Mouse (Mus musculus) adipocyte (in vitro differentiated cells): ENCODE results near the gene Plekhn1.
A peak's percentile ranks its signal among the peaks of the same experiment; 100 is the strongest.

Source experiments
- DNase-seq: peaks from one replicate; pipeline ENCODE4 v3.0.0-alpha.2; 2016; ENCODE audit warnings: low spot score

Plekhn1 gene

DNA sequence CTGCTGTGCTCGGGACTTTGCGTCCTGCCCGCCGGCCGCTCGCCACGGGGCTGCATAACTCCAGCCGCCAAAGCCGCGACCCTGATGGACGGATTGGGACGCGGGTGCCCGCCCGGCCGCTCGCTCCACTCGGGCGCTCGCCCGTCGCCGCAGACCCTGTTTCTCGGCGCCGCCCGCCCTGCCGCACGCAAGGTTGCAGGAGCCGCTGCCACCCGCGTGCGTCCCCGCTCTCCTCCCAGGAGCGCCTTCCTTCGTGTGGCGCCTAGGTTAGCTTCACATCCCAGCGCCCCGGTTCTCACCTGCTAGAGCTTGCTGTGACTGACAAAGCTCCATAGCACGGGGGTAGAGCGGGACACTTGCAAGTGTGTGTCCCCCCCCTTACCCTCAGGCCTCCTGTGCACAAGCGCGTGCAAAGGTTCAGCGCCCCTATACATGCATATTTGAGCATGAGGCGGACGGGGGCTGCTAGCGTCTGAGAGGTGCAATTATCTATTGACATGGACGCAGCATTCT is at the start of gene Plekhn1:
Plekhn1 (minus strand) TSS at position 157 of the 513 bp plus-strand sequence.
- peak; percentile 41 for DNase-seq

DNA sequence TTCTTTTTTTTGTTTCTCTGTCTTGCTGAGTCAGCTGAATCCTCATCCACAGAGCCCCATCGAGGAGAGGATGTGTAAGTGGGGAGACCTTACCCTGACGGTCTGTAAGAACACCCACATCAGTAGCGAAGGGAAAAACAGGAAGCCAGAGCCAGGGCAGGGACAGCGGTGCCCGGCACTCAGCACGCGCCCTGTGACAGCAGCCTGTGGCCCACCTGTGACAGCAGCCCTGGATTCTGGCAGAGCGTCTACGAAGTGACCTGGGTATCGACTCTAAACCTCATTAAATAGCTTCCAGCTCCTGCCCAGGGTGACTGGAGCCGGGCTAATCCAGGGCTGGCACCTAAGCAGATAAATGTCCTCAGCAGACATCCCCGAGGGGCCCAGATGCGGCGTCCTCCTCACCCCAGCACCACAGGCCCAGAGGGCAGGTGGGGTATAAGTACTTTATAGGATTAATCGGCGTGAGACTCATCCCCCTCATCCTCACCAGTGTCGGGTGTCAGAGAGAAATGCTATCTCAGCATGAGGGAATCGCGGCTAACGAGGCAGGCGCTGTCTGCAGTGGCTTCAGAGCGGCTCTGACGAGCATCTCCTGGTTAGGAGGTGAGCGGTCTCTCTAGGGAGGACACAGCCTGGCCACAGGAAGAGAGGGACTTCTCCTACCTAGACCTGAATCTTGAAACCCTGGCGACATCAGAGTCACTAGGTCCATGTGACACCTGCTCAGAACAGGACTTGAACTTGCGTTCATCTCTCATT is 20.6 kb upstream of the Plekhn1 start, which contains the start of gene Samd11:
Samd11 (minus strand) TSS at position 580 of the 762 bp plus-strand sequence.
- DNase-seq = no peak

DNA sequence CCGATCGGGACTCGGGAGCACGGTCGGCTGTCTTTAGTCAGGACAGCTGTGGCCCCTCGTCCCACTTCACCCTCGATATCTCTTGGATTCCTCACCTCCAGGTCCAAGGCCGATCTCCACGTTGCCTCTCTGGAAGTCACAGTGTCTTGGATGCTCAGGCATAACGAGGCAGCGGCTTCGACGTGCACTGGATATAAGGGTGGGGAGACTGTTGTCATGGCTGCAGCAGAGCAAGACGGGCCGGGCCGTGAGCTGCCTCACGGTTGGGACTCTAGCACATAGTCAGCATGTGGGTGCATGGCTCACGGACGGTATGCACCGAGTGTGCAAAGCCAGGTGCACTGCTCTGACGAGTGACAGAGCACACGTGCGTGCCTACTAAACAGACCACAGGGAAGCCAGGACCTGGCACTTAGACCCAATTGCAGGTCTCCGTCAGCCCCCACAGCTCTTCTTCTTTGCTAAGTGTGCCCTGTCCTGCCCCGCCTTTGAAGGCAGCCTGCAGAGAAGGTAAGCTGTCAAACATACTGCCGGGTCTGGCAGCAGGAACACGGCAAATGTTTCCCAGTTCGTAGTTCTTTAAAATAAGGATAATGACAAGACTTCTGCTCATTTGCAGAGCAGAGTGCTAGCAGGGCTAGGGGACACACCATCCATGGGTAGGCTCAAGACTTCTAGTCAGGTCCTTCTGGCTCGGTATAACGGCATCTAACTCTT is 19.9 kb upstream of the Plekhn1 start:
- no peak for DNase-seq

DNA sequence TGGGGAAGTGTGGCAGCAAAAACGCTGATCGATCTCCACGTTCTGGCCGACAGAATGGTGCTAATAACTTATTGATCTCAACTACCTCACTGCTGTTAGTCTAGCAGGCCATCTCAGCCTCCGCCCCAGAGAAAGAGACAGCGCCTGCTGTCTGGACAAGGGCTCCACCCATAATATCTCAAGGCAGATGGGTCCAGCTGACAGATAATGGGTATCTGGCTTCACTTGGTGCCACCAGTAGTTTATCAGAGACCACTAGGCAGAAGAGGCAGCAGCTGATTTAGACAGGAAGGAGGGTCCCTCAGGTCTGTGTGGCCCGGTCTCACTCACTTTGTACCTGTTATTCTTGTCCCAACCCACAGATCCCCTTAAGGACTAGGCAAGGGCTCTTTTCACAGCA is 18.4 kb upstream of the Plekhn1 start:
- DNase-seq = no peak

DNA sequence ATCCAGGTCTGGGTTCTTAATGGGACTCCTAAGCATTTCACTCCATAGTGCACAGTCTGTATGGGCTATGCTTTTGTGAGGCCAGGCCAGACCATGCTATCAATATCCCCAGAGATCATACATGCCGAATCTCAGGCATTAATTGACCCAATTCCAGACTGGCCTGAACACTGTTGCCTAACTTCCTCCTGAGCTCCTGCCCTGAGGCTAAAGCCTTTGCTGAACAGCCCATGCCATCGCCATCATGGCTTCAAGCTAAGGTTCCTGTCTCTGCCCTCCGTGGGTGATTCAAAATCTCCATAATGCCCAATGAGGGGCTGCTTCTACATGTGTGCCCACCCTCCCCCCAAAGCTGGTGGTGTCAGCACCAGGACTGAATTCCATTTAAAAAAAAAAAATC is 18.0 kb upstream of the Plekhn1 start:
- DNase-seq = no peak

DNA sequence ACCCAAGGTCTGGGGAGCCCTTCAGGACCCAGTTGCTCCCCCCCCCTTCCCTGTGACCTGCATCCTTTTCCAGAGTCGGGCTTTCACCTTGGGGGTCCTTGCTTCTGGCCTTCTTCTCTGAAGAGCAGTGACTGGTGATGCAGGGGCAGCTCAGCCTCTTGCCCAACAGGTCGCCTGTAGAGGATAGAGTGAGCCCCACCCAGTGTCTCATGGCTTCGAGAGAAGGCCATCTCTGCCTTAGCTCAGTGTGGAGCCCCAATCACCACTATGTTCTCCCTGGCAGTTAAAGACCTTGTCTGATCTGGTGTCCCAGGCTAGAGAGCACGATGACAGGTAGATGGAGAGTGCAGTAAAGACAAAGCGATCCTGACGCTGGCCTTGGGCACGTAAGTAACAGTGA is 17.5 kb upstream of the Plekhn1 start:
- no peak for DNase-seq

DNA sequence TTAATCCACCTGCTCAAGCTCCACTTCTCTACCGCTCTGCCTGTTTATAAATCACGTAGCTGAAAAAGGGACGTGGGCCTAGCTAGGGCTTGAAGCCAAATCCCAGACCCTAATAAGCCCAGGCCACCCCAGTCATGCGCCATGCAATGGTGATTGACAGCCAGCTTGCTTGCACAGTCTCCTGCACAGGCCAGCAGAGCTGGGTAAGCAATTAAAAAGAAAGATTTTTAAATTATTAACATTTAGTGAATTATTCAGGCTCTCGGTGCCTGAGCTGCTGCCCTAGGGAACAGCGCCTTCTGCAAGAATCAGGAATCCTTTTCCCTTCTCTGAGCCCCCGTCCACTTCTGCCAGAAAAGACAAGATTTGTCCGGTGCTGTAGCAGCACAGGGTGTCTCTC is 16.4 kb upstream of the Plekhn1 start:
- DNase-seq = no peak

DNA sequence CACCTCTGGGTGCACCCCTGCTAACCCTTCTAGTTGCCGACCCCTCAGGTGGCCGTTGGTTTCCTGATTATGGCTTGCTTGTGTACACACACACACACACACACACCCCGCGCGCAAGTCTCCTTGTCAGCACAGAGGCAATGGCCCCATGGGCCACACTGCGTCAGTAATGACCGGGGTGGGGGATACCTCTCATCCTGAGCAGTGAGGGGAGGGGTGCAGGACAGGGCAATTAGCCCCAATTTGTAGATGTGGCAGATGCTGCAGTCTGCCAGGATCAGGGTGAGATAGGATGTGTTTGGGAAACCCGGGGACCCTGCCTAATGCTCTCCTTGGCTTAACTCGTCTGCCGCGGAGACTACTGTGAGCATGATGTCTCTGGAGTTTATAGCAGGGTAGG is 14.9 kb upstream of the Plekhn1 start:
- DNase-seq = no peak

DNA sequence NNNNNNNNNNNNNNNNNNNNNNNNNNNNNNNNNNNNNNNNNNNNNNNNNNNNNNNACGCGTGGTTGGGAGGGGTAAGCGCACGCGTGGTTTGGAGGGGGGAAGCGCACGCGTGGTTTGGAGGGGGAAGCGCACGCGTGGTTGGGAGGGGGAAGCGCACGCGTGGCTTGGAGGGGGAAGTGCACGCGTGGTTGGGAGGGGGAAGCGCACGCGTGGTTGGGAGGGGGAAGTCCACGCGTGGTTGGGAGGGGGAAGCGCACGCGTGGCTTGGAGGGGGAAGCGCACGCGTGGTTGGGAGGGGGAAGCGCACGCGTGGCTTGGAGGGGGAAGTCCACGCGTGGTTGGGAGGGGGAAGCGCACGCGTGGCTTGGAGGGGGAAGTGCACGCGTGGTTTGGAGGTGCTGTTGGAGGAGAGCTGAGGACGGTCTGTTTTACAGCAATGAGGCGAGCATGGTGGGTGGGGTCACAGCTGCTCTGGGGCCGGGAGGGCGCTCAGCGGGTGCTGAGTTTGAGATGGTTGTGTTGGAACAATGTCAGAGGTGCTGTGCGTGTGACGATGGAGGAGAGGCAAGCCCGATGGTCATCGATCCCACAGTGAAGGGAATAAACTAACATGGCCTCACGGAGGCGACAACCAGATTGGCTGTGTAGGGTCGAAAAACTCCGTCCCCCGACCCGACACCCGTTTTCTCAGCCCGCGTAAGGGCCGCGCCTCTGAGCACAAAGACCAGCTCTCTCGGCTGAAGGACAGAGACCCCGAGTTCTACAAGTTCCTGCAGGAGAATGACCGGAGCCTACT is 2.2 kb upstream of the Plekhn1 start:
- DNase-seq = no peak

DNA sequence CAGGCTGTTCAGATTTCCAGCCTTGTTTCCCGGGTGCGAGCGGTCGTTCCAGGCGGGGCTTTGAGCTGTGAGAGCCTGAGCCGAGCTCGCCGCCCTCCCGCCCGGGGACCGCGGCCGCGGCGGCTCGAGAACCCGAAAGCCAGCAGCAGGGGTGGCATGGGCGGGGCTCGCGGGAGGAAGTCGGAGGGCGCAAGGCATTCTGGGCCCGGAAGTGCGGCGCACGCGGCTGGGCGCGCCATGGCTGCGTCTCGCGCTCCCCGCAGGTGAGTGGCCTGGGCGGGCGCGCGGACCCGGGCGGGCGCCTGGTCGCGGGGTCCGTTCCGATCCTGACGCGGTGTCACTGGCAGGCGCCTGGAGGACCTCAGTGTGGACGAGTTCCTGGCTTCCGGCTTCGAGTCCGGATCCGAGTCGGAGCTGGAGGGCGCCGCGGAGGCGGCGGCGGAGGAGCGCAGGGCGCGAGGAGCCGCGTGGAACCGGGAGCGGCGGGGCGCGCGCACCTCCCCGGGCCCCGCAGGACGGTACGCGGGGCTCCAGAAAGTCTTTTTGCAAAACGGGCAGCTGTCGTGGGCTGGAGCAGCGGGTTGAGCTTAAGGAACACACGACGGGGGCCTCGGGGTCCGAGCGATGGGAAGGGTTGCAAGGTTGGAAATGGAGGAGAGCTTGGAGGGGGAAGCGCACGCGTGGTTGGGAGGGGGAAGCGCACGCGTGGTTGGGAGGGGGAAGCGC is 1.3 kb upstream of the Plekhn1 start, which contains the start of gene Noc2l:
Noc2l (plus strand) TSS at position 203 of the 726 bp plus-strand sequence.
- peak; percentile 84 for DNase-seq

DNA sequence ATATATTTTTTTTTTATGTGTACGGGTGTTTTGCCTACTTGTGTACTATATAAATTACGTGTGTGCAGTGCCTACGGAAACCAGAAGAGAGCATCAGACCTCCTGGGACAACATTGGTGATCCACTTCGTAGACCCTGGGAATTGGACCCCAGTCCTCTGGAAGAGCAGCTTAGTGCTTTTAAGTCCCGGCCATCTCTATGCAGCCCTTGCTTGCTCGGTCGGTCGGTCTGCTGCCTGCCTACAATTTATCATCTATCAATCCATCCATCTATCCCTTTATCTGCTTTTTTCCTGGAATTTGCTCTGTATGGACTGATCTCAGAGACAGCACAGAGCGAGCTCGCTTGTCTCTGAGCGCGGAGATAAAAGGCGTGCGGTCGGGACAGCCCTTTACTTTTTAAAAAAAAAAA is 708 bp upstream of the Plekhn1 start:
- no peak for DNase-seq

DNA sequence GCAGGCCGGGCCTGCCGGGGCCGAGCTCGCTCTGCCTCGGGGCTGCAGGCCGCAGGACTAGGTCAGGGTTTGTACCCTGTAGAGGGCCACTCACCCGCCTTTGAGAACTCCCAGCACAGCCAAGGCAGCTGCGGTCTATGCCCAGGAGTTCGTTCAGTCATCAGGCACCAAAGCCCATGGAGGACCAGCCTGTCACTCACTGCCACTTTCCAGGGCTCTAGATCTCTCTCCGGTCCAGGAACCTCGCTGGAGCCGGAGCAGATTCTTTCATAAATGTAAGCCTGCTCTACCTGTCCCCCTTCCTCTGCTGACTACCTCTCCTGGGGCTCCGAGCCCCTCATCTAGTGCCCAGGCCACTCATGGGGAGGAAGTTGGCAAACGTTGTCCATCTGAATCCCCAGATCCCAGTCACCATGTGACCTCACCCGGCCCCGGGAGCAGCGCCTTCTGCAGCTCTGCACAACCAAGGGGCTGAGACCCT is 596 bp downstream of the Plekhn1 start:
- DNase-seq = no peak

DNA sequence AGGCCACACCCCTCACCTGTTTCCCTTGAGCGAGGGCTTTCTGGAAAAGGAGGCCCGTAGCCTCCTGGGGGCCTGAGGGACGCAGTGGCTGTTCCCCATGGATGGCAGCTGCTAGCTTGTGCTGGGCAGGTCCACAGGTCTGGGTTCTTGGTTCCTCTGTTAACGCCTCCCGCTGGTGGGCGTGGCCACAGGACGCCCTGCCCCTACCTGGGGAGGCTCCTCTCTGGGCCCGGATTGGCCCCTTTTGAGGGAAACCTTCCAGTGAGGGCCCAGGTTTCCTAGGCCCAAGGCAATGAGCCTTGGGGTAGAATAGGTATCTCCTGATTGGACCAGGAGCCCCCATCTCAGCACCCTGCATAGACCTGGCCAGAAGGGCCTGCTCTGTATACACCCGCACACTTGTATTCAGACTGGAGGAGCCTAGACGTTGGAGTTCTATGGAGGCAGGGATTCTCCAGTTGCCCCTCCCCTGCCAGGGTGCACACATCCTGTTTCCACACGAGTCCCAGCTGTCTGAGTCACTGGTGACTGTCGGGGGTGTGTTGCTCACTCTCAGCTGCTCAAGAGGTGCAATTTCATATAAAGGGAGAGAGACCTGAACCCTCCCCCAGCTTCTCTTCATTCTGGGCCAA is 6.1 kb downstream of the Plekhn1 start:
- no peak for DNase-seq

DNA sequence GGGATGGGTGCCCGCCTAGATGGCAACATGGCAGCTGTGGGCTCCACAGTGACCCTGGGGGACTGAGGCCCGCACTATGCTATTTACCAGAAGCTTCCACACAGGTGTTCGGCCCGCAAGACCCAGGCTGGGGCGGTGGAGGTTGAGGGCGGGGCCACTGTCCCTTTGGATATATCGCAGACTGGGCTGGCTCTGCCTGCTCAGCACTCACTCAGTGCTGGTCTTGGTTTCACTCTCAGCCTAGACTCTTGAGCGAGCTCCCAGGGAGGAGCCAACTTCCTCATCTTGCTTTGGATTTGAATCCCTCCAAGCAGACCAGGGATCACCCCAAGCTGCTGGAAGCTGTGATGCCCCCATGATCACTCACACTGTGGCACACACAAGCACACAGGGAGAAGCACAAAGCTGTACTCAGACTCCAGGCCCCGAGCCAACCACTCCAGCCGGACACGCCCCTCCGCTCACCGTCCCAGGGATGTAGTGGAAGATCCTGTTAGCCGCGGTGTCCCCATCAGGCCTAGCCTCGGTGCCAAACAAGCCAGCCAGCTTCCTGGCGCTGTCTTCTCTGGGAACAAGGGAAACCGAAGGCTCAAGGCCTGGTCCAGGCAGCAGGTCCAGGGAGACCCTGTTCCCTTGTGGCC is 6.8 kb downstream of the Plekhn1 start:
- DNase-seq = no peak

DNA sequence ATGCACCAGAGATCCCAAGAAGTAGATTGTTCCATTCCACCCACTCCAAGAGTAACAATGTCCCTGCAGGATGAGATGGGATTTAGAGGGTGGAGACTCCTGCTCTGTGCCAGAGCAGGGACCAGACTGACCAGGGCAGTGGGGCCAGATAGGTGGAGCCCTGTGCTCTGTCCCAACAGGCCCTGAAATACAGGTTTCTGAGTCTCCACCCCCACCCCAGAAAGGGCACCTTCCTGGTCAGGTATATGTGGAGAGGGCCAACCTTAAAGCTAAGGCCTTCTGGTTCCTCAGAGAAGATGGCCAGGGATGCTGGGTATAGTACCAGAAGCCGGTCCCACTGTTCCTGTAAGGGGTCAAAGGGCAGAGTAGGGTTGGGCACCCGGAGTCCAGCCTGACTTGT is 10.4 kb downstream of the Plekhn1 start:
- DNase-seq = no peak

DNA sequence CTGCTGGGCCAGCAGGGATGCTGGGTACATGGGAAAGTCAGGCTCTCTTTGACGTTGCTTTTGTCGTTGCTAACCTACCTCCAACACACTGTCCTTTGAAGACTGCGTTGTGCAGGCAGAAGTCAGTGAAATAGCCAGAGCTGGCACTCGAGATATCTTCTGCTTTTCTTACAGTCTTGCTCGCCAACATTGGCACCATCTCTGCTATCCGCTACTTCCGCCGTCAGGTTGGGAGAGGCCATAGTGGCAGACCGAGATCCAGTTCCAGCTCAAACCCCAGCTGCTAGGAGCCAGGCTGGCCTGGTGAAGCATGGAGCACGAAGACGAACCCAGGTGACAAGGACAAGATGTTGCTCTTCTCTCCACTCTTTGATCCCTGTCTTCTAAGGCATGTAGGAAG is 14.7 kb downstream of the Plekhn1 start:
- DNase-seq = no peak

DNA sequence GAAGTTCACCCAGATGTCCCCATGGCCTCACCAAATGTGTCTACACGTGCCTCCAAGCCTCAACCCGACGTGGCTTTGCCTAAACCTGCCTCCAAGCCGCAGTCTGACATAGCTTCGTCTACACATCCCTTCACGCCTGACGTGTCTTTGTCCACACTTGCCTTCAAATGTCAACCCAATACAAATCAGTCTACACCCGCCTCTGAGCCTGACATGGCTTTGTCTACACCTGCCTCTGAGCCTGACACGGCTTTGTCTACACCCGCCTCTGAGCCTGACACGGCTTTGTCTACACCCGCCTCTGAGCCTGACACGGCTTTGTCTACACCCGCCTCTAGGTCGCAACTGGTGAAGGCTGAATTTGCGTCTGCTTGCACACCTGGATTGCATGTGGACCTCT is 16.8 kb downstream of the Plekhn1 start:
- DNase-seq = no peak

DNA sequence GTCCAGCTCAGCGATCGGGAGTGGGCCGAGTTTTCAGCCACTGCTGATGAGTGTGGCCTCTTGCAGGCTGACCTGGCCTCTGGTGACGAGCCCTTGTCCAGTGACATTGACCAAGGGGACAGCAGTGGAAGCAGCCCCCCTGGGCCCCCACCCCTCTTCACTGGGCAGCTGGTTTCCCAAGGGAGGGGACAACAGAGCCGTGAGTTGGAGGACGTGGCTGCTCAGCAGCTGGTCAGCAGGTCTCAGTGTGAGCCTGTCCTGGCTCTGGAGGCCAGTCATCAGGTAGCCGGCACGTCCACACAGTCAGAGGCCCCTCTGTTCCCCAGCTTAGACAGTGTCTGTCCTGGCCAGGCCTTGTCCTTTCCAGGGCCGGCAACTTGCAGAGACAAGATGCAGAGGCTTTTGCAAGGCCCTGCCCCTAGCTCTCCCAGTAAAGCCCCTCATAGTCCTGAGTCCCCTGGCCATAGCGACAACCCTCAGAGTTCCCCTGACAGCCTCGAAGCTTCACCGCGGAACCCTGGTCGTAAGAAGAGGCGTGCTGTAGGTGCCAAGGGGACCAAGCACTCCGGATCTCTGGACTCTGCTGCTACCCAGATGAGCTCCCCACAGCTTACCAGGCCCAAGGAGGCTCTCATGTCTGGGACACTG is 17.5 kb downstream of the Plekhn1 start:
- no peak for DNase-seq

DNA sequence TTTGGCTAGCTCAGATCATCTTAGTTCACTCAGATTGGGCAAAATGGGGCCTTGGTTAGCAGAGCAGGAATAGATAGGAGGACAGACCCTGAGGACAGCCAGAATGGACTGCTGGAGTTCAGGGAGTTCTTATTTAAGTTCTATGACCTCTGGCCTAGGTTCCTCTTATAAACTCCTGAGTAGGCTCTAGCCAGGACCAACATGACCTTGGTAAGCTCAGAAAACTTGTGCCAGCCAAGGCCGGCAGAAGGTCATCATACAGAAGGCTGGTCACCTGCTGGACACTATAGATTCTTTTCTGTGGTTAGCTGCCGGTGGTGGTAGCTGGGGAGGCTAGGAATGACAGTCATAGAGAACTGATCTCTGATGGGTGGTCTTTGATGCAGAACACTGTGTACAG is 18.5 kb downstream of the Plekhn1 start:
- no peak for DNase-seq

DNA sequence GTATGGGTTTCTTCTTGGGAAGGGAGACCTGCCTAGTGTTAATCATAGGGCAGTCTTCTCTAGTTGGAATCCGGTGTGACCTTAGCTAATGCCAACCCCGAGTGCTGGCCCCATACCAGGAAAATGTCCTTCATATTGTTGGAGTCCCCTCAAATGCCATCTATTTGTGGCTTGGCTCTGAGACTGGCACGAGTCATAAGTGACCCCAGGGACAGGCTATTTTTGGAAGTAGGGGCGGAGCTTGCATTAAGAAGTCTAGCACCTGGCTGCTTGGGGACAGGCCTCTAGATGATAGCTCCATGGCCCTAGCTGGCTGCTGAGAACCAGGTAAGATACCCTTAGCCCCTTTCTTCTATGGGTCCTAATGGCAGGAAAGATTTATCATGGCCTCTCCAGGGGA is 19.0 kb downstream of the Plekhn1 start, which contains the start of gene Perm1:
Perm1 (plus strand) TSS at position 220 of the 400 bp plus-strand sequence.
- peak; percentile 74 for DNase-seq
